Mouse (Mus musculus): ENCODE results near the gene Rhbdf2. TPM values are rescaled to one million over a fixed set of nuclear protein-coding genes. Genes with fewer than 3 reads are reported as not detected.

The Rhbdf2 gene
- total RNA-seq (2012; rRNA removed) (6.4 and 7.7 TPM in 2 replicates), polyA plus RNA-seq (2012; ENCODE audit: insufficient read depth in 1 of 2, insufficient read length in 2 of 2, low read depth in 1 of 2, low replicate concordance in 2 of 2, missing spikeins in 1 of 2) (10 to 100 TPM in 1 of 2 experiments, not detected in 1; 13.7 TPM)

DNA sequence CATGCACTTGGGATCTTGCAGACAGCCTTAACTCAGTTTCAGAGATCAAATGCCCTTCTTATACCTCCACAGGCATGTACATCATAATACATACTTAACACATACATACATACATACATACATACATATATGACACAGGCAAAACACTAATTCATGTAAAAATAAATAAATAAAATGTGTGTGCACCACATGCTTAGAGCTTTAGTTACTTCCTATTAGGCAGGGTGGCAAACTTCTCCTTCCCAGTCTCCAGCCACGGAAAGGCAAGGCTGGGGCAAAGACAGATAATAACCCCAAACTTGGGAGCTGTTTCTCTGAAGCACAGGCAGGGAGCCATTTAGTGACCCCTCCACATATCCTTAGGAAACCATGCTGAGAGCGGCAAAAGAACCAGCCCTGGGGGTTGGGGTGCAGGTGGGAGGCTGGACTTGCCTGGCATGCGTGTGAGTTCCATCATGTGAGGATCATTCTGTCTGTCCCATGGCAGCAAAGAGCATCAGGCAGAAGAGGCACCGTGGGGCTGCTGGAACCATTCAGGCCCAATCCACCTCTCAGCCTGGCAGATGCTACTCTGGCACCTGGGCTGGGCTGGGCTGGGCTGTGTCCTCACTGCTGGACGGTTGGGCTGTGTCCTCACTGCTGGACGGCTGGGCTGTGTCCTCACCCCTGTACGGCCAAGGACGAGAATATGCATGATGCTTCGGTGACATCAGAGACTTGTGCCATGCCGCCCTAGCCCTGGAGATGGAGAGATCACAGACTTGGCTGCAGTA, at the start of gene Rhbdf2:
Gene Rhbdf2 (minus strand): TSS at position 721 of the 773 bp plus-strand sequence.
- Histone ChIP-seq H3K4me1 (ENCODE audit: control insufficient read depth in 1 of 2, insufficient read depth in 2 of 2, low read length in 2 of 2) (peaks cover 15 to 44% of the 10 kb centered on the region in 2 experiments), H3K4me3 (ENCODE audit: control insufficient read depth in 1 of 2, insufficient read depth in 1 of 2, low read depth in 2 of 2, low read length in 2 of 2) (peak within 1 kb of the TSS; percentile 41 to 45)
- TF ChIP-seq POLR2A (IDR thresholded peaks at IDR 0.05; ENCODE audit: control insufficient read depth in 1 of 2, insufficient read depth in 1 of 2, low read depth in 1 of 2, low read length in 2 of 2, poor library complexity in 1 of 2) (peak; percentile 94 to 95), MAZ (IDR thresholded peaks at IDR 0.05; ENCODE audit: low read depth, low read length) (no peak), NRF1 (IDR thresholded peaks at IDR 0.05; ENCODE audit: insufficient read depth, low read depth, low read length, poor library complexity, severe bottlenecking) (0 out of 2 replicates have a peak, but pooled peaks have one; percentile 20), UBTF (IDR thresholded peaks at IDR 0.05; ENCODE audit: borderline replicate concordance, insufficient read depth, low read depth, low read length) (no peak), GABPA (IDR thresholded peaks at IDR 0.05; ENCODE audit: low read depth, low read length) (no peak), MXI1 (IDR thresholded peaks at IDR 0.05; ENCODE audit: low read depth, low read length) (peak; percentile 8; the same call in 1 of the 2 replicates), USF2 (IDR thresholded peaks at IDR 0.05; ENCODE audit: borderline replicate concordance in 1 of 2, insufficient read depth in 1 of 2, low read depth in 1 of 2, low read length in 2 of 2) (no peak), RCOR1 (IDR thresholded peaks at IDR 0.05; ENCODE audit: low read depth, low read length) (no peak), ELF1 (IDR thresholded peaks at IDR 0.05; ENCODE audit: low read depth, low read length) (0 out of 2 replicates have a peak, but pooled peaks have one; percentile 15), RAD21 (IDR thresholded peaks at IDR 0.05; ENCODE audit: low read depth, low read length) (no peak), CHD2 (IDR thresholded peaks at IDR 0.05; ENCODE audit: low read length) (no peak), POLR2AphosphoS2 (IDR thresholded peaks at IDR 0.05; ENCODE audit: low read length) (peak; percentile 94), KAT2A (conservative IDR thresholded peaks at IDR 0.05; ENCODE audit: low read depth, low read length) (no peak; the same call in 1 of the 2 replicates), ETS1 (IDR thresholded peaks at IDR 0.05; ENCODE audit: low read depth, low read length) (peak; percentile 86), MYC (IDR thresholded peaks at IDR 0.05; ENCODE audit: low read depth, low read length) (peak; percentile 68; the same call in 1 of the 2 replicates), SMC3 (IDR thresholded peaks at IDR 0.05; ENCODE audit: low read depth, low read length) (no peak), USF1 (IDR thresholded peaks at IDR 0.05; ENCODE audit: low read depth, low read length) (0 out of 2 replicates have a peak, but pooled peaks have one; percentile 3), MEF2A (IDR thresholded peaks at IDR 0.05; ENCODE audit: extremely low read depth, insufficient replicate concordance, low read depth, low read length, poor library complexity, severe bottlenecking) (no peak), MAFK (IDR thresholded peaks at IDR 0.05; ENCODE audit: borderline replicate concordance, low read depth, low read length) (no peak), NELFE (IDR thresholded peaks at IDR 0.05; ENCODE audit: low read depth, low read length) (peak; percentile 60; the same call in 1 of the 2 replicates), HCFC1 (IDR thresholded peaks at IDR 0.05; ENCODE audit: low read depth, low read length) (peak; percentile 61; the same call in 1 of the 2 replicates), SIN3A (IDR thresholded peaks at IDR 0.05; ENCODE audit: low read length) (0 out of 2 replicates have a peak, but pooled peaks have one; percentile 17), JUND (IDR thresholded peaks at IDR 0.05; ENCODE audit: low read depth, low read length) (no peak), ZNF384 (IDR thresholded peaks at IDR 0.05; ENCODE audit: low read depth, low read length) (0 out of 2 replicates have a peak, but pooled peaks have one; percentile 25), POLR2AphosphoS5 (IDR thresholded peaks at IDR 0.05; ENCODE audit: borderline replicate concordance, low read depth, low read length) (peak; percentile 91), TCF12 (IDR thresholded peaks at IDR 0.05; ENCODE audit: low read depth, low read length) (peak; percentile 6; the same call in 1 of the 2 replicates), GATA1 (IDR thresholded peaks at IDR 0.05; ENCODE audit: low read depth, low read length) (no peak), BHLHE40 (IDR thresholded peaks at IDR 0.05; ENCODE audit: borderline replicate concordance, low read depth, low read length) (no peak), EP300 (IDR thresholded peaks at IDR 0.05; ENCODE audit: low read depth in 1 of 2, low read length in 2 of 2) (0 out of 4 replicates have a peak, but pooled peaks of 1 of the 2 experiments have one; percentile 17), MAX (IDR thresholded peaks at IDR 0.05; ENCODE audit: low read length) (peak; percentile 64; the same call in 1 of the 2 replicates), TBP (IDR thresholded peaks at IDR 0.05; ENCODE audit: low read depth, low read length) (peak; percentile 97), E2F4 (IDR thresholded peaks at IDR 0.05; ENCODE audit: borderline replicate concordance, low read depth, low read length) (no peak), ZMIZ1 (IDR thresholded peaks at IDR 0.05; ENCODE audit: low read depth, low read length) (peak; percentile 100), MYB (IDR thresholded peaks at IDR 0.05; ENCODE audit: low read depth, low read length) (no peak)

More for the DNA sequence above, at the start of gene Rhbdf2:
- Histone ChIP-seq H3K27ac (ENCODE audit: control insufficient read depth, low read depth, low read length) (peak within 1 kb of the TSS; percentile 40), H3K27me3 (ENCODE audit: control insufficient read depth in 1 of 2, insufficient read depth in 2 of 2, low read length in 2 of 2) (no peaks in the 10 kb centered on the region), H3K9ac (ENCODE audit: control insufficient read depth, low read depth, low read length, poor library complexity, severe bottlenecking) (peak within 1 kb of the TSS; percentile 48), H3K79me2 (ENCODE audit: control insufficient read depth, insufficient read depth, low read length, poor library complexity) (peaks cover 6% of the 10 kb centered on the region; the same call in 1 of the 2 replicates), H3K9me3 (replicated peaks; ENCODE audit: insufficient read depth, low read length) (no peaks in the 10 kb centered on the region), H3K36me3 (ENCODE audit: control insufficient read depth in 1 of 2, insufficient read depth in 2 of 2, low read length in 2 of 2) (peaks cover 0 to 7% of the 10 kb centered on the region in 2 experiments; a peak in 1 of 4 replicates)
- DNase-seq (ENCODE audit: low read depth, low spot score): peak; percentile 83
